Mouse (Mus musculus): ENCODE data around the gene Tns2.

GRCm38 (mm10) chr15:102112181-102112580 is 12.0 kb downstream of the Tns2 start:
- TF ChIP-seq CTCF (IDR thresholded peaks at IDR 0.05; ENCODE audit: low read depth) (no peak), EP300 (optimal IDR thresholded peaks at IDR 0.05) (no peak)
